Mouse (Mus musculus): ENCODE data around the gene Trpm3.

The Trpm3 gene

GRCm38 (mm10) chr19:22138590-22139421 lies at the start of gene Trpm3:
Trpm3 (plus strand) TSS chr19:22139046.
- DNase-seq (ENCODE audit: low spot score in 2 of 2) = peak; percentile 18 to 58

DNA sequence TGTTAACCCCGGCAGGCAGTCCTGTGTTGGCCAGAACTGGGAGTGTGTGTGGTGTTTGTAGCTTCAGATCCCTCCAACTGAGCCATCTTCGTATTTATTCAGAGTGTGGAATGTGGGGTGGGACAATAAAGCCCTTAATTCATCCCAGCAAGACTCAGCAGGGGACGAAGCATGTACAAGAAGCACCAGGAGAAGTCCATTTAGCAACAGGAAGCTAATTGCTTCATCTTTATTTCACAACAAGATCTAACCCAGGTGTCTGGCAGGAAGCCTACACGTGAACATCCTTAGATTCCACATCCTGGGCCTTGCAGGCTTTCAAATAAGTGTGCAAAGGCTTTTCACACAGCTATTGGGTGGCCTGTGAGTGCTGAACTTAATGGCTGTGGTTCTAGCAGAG lies 38.3 kb upstream of the Trpm3 start:
- no peak for DNase-seq (ENCODE audit: low spot score in 2 of 2)

DNA sequence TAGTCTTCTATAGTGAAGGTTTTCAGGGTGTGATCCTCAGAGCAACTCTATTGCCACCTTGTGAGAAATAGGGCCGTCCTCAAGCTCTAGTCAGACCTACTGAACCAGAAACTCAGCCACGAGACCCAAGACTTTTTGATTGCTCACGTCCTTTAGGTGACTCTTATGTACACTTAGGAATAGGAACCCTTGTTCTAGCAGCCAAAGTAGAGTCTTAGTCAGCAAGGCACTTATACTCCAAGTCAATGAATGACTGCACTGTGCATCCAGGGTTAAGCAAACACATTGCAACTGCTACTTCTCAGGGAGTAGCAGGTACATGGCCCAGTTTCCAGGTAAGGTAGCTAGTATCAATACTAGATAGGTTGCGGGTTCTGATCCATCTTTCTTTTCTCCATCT lies 35.0 kb upstream of the Trpm3 start:
- DNase-seq (ENCODE audit: low spot score in 2 of 2) = no peak

- DNase-seq (ENCODE audit: low spot score in 2 of 2) = no peak
Observed at GRCm38 (mm10) chr19:22104848-22105484, 33.9 kb upstream of the Trpm3 start.

GRCm38 (mm10) chr19:22105648-22106047 lies 33.2 kb upstream of the Trpm3 start:
- no peak for DNase-seq (ENCODE audit: low spot score in 2 of 2)

- no peak for DNase-seq (ENCODE audit: low spot score in 2 of 2)
Observed at GRCm38 (mm10) chr19:22108893-22109463, 29.9 kb upstream of the Trpm3 start.

DNA sequence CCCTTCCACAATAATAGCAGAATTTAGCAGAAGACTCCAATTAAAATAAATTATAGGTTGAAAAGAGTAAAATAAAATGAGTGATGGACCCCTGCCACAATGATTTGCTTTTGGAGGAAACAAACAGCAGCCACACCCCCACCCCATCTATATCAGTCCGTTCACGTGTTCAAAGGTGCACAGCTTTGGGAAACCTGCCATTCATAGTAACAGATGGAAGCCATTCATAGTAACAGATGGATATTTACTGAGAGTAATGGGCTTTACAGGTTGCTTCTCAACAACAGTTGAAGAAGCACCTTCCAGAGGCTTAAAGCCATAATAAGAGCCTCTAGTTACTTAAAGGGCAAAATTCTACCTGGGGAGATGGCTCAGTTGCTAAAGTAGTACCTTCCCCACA lies 17.9 kb upstream of the Trpm3 start:
- no peak for DNase-seq (ENCODE audit: low spot score in 2 of 2)

GRCm38 (mm10) chr19:22121631-22122030 lies 17.2 kb upstream of the Trpm3 start:
- DNase-seq (ENCODE audit: low spot score in 2 of 2) = no peak

DNA sequence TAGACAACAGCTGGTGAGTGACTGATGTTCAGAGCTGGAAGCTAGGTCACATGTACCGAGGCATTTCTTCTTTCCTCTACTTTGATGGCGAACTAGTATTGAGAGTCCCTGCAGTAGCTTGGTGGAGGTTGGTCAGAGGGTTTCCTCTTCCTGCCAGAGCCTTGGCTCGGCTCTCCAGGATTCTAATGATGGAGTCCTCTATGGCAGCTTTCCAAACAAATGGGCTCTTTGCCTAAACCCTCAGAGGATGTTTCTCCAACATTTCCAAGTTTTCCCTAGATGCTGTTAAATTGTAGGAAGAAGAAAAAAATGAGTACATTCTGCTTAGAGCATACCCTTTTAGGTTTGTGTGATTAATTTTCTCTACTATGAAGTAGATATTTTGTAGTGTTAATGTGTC lies 6.2 kb upstream of the Trpm3 start:
- no peak for DNase-seq (ENCODE audit: low spot score in 2 of 2)

DNA sequence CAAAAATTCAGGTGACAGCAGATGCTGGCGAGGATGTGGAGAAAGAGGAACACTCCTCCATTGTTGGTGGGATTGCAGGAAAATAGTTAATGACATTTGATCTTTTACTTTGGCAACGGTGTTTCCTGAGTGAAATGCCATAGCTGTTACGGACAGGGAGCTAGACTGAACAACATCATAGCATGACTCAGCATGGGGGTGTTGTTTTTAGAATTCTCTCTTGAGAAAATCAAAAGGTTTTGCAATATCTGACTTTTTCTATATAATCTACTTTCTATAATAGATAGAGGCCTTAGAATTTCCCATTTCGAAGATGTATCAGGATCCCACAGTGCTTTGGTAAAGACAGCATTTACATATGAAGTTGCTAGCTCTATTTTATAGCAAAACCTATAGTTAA lies 39.7 kb downstream of the Trpm3 start:
- DNase-seq (ENCODE audit: low spot score in 2 of 2) = no peak

- no peak for DNase-seq (ENCODE audit: low spot score in 2 of 2)
Observed at GRCm38 (mm10) chr19:22179017-22179416, 40.2 kb downstream of the Trpm3 start.

DNA sequence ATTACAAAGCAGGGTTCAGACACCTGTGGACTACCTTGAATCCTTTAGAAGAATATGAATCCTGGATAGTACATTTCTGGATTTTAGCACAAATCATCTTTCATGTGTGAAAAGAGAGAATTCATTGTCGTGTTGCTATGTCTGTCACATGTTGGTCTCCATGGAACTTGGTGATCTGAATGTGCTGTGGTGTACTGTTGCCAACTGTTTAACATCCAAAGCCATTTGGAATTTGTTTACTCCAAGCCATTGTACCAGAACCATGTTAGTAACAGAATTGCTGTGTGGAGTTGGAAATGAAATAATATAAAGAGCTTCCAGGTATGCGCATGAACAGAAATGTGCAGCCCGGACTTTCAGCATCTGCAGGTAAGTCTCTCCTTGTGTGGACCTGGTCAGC lies 41.3 kb downstream of the Trpm3 start:
- DNase-seq (ENCODE audit: low spot score in 2 of 2) = no peak

- peak; percentile 5 to 13 for DNase-seq (ENCODE audit: low spot score in 2 of 2)
Observed at GRCm38 (mm10) chr19:22189716-22190115, 50.9 kb downstream of the Trpm3 start.

- no peak for DNase-seq (ENCODE audit: low spot score in 2 of 2)
Observed at GRCm38 (mm10) chr19:22222520-22222919, 83.7 kb downstream of the Trpm3 start.

- no peak for DNase-seq (ENCODE audit: low spot score in 2 of 2)
Observed at GRCm38 (mm10) chr19:22234187-22234586, 95.3 kb downstream of the Trpm3 start.

DNA sequence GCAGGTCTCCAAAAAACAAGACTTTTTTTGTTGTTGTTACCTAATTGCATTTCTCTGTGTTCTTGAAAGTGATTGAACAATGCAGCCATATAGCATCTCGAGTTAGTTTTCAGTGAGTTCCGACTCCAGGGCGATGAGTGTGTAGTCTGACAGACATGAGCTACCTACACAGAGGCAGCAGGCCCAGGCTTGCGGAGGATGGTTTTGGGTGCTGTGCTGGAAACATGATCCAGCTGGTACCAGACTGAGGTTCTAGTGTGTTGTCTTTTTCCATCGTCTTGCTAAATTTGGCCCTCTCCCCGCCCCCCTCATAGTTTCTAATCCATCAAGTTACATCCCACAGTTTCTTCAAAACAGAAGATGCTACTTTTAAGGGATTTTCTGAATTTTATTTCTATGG lies 110.2 kb downstream of the Trpm3 start:
- peak in 1 of 2 experiments; percentile 28 for DNase-seq (ENCODE audit: low spot score in 2 of 2)

- no peak for DNase-seq (ENCODE audit: low spot score in 2 of 2)
Observed at GRCm38 (mm10) chr19:22272916-22273315, 134.1 kb downstream of the Trpm3 start.

GRCm38 (mm10) chr19:22284651-22285050 lies 145.8 kb downstream of the Trpm3 start:
- no peak for DNase-seq (ENCODE audit: low spot score in 2 of 2)

- DNase-seq (ENCODE audit: low spot score in 2 of 2) = no peak
Observed at GRCm38 (mm10) chr19:22292671-22293070, 153.8 kb downstream of the Trpm3 start.

- peak in 1 of 2 experiments; percentile 6 for DNase-seq (ENCODE audit: low spot score in 2 of 2)
Observed at GRCm38 (mm10) chr19:22300906-22301305, 162.1 kb downstream of the Trpm3 start.

DNA sequence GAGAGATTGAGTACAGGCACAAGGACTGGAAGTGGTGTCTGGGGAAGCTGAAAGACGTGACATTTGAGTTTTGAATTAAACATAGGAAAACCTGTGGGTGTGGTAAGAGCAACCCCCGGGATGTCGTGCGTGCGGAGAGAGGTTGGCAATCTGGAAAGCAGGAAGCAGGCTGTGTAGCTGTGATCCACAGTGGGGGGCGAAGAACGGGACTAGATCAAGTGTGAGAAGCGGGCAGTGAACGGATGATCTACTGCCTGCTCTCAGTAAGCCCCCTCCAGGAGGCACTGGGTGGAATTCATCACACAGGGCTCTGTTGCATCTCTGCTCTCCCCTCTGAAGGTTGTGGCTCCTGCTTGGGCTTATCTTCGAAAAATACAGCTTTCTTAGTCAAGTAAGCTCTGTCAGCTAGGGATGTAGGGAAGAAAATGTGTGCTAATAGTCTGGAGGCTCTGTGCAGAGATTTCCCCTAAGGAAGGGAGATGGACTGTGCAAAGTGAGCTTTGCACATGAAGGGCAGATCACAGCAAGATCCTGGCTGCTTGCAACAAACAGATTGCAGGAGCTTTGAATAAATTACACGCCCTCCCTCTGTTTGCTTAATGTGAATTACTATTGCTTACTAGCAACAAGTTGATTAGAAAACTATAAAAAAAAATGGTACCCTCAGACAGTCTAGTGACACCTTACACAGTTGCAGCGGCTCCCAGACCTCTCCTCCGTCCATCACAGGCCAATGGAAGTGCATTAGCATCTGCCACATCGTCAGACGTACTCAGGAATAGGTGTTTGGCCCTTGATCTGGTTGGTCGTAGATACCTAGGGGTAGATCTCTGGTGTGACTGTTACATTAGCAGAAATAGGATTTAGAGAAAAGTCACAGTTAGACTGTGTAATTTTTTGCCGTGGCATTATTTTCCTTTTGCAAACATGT lies 164.4 kb downstream of the Trpm3 start:
- no peak for DNase-seq (ENCODE audit: low spot score in 2 of 2)
